Mouse (Mus musculus) hindlimb bud, embryonic 11.5 days (tissue): ENCODE results near the gene Cdyl.

Source experiments
- DNase-seq: peaks from one replicate; pipeline ENCODE4 v3.0.0-alpha.2; 2012; ENCODE audit warnings: low read depth, low spot score; ENCODE audit errors: extremely low spot score

The Cdyl gene

GRCm38 (mm10) chr13:35905879-35906481 is 246.3 kb downstream of the Cdyl start, which contains the start of gene Rpp40:
Rpp40 (minus strand) TSS chr13:35906359.
- peak; percentile 88 for DNase-seq

GRCm38 (mm10) chr13:35911476-35911875 is 251.8 kb downstream of the Cdyl start:
- no peak for DNase-seq
